Mouse (Mus musculus): ENCODE measurements around the gene Grik5. TPM values are rescaled to one million over a fixed set of nuclear protein-coding genes. Genes with fewer than 3 reads are reported as not detected.
"Not testable (repeated sequence)": the region's sequence is repeated elsewhere in the genome, so short reads cannot be mapped to it uniquely, and the experiment has no call there.

Gene Grik5
- polyA plus RNA-seq, 1 experiment from 2014 or later = 1.7 TPM

- no peak overlapping the region for H3K27ac ChIP-seq (replicated peaks)
- H3K4me2 ChIP-seq (replicated peaks; ENCODE audit: low read depth) = no peak overlapping the region
- no peaks in the 10 kb centered on the region for H3K27me3 ChIP-seq (ENCODE audit: control insufficient read depth, insufficient read depth, low read length)
- no peak for DNase-seq (ENCODE audit: low spot score)
- H3K9ac ChIP-seq (ENCODE audit: low read length) = no peak overlapping the region
- no peak overlapping the region for H3K4me3 ChIP-seq (ENCODE audit: low read depth, low read length)
- H3K9me3 ChIP-seq (ENCODE audit: control insufficient read depth, low read length) = no peaks in the 10 kb centered on the region
- ATAC-seq (ENCODE audit: low FRiP score, low TSS enrichment) = no peak
- 0 out of 2 replicates have a peak, but pooled peaks cover 3% of the 10 kb centered on the region for H3K36me3 ChIP-seq (ENCODE audit: control insufficient read depth, insufficient read depth, low read length)
- no peaks in the 10 kb centered on the region for H3K4me1 ChIP-seq (replicated peaks; ENCODE audit: control insufficient read depth, insufficient read depth)
- WGBS = 66% methylated on average over 3 of the region's 3 CpGs
- TF ChIP-seq EP300 (optimal IDR thresholded peaks at IDR 0.05) (no peak), CTCF (IDR thresholded peaks at IDR 0.05; ENCODE audit: low read depth) (no peak)
Observed at GRCm38 (mm10) chr7:25052587-25052986, 19.6 kb downstream of the Grik5 start.

- no peaks in the 10 kb centered on the region for H3K9me3 ChIP-seq (ENCODE audit: control insufficient read depth, low read length)
- TF ChIP-seq EP300 (optimal IDR thresholded peaks at IDR 0.05) = no peak
- no peak for TF ChIP-seq CTCF (IDR thresholded peaks at IDR 0.05; ENCODE audit: low read depth)
- no peak overlapping the region for H3K4me2 ChIP-seq (replicated peaks; ENCODE audit: low read depth)
- no peak overlapping the region for H3K27ac ChIP-seq (replicated peaks)
- DNase-seq (ENCODE audit: low spot score) (no peak), ATAC-seq (ENCODE audit: low FRiP score, low TSS enrichment) (no peak)
- H3K36me3 ChIP-seq (ENCODE audit: control insufficient read depth, insufficient read depth, low read length) = peaks cover 7% of the 10 kb centered on the region; the same call in 1 of the 2 replicates
- H3K4me1 ChIP-seq (replicated peaks; ENCODE audit: control insufficient read depth, insufficient read depth) = no peaks in the 10 kb centered on the region
- no peak overlapping the region for H3K9ac ChIP-seq (ENCODE audit: low read length)
- no peaks in the 10 kb centered on the region for H3K27me3 ChIP-seq (ENCODE audit: control insufficient read depth, insufficient read depth, low read length)
- H3K4me3 ChIP-seq (ENCODE audit: low read depth, low read length) = no peak overlapping the region
- 84% methylated on average over 16 of the region's 16 CpGs for WGBS
Observed at GRCm38 (mm10) chr7:25049295-25049930, 22.7 kb downstream of the Grik5 start.

DNA sequence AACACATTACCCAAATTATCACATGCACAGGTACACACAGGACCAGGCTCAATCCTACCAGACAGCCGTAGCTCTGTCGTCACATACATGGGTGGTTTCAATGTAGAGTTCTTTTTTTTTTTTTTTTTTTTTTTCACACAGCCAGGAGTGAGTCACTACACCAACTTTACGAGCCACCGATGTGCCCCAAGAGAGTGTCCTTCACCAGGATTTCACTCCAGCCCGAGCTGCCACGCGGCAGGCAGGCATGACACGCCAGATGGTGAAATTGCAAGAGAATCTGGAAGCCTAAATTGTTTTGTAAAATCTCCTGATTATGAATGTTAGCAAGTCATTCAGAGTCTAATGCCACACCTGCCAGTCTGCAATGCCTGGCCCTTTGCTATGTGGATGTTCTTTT is 24.8 kb downstream of the Grik5 start:
- Histone ChIP-seq H3K9ac (ENCODE audit: low read length) (no peak overlapping the region), H3K4me3 (ENCODE audit: low read depth, low read length) (no peak overlapping the region), H3K9me3 (ENCODE audit: control insufficient read depth, low read length) (no peaks in the 10 kb centered on the region), H3K36me3 (ENCODE audit: control insufficient read depth, insufficient read depth, low read length) (peaks cover 12% of the 10 kb centered on the region; the same call in 1 of the 2 replicates), H3K4me2 (replicated peaks; ENCODE audit: low read depth) (no peak overlapping the region), H3K27ac (replicated peaks) (no peak overlapping the region), H3K4me1 (replicated peaks; ENCODE audit: control insufficient read depth, insufficient read depth) (no peaks in the 10 kb centered on the region), H3K27me3 (ENCODE audit: control insufficient read depth, insufficient read depth, low read length) (no peaks in the 10 kb centered on the region)
- WGBS = 90% methylated on average over 8 of the region's 8 CpGs
- DNase-seq (ENCODE audit: low spot score) (no peak), ATAC-seq (ENCODE audit: low FRiP score, low TSS enrichment) (no peak)
- TF ChIP-seq CTCF (IDR thresholded peaks at IDR 0.05; ENCODE audit: low read depth) (no peak), EP300 (optimal IDR thresholded peaks at IDR 0.05) (no peak)

- not testable (repeated sequence) for H3K9me3 ChIP-seq (ENCODE audit: control insufficient read depth, low read length); ATAC-seq (ENCODE audit: low FRiP score, low TSS enrichment); H3K4me1 ChIP-seq (replicated peaks; ENCODE audit: control insufficient read depth, insufficient read depth); H3K9ac ChIP-seq (ENCODE audit: low read length); H3K4me3 ChIP-seq (ENCODE audit: low read depth, low read length); H3K4me2 ChIP-seq (replicated peaks; ENCODE audit: low read depth); DNase-seq (ENCODE audit: low spot score); H3K27ac ChIP-seq (replicated peaks); H3K27me3 ChIP-seq (ENCODE audit: control insufficient read depth, insufficient read depth, low read length)
- 84% methylated on average over 7 of the region's 7 CpGs for WGBS
- H3K36me3 ChIP-seq (ENCODE audit: control insufficient read depth, insufficient read depth, low read length) = peaks cover 12% of the 10 kb centered on the region; the same call in 1 of the 2 replicates
Observed at GRCm38 (mm10) chr7:25044599-25044998, 27.5 kb downstream of the Grik5 start.

GRCm38 (mm10) chr7:25041921-25042320 is 30.2 kb downstream of the Grik5 start:
- DNase-seq (ENCODE audit: low spot score) = no peak
- no peak overlapping the region for H3K4me3 ChIP-seq (ENCODE audit: low read depth, low read length)
- TF ChIP-seq EP300 (optimal IDR thresholded peaks at IDR 0.05) (no peak), CTCF (IDR thresholded peaks at IDR 0.05; ENCODE audit: low read depth) (no peak)
- no peak overlapping the region for H3K4me2 ChIP-seq (replicated peaks; ENCODE audit: low read depth)
- peaks cover 10% of the 10 kb centered on the region; the same call in 1 of the 2 replicates for H3K36me3 ChIP-seq (ENCODE audit: control insufficient read depth, insufficient read depth, low read length)
- H3K27me3 ChIP-seq (ENCODE audit: control insufficient read depth, insufficient read depth, low read length) = no peaks in the 10 kb centered on the region
- 89% methylated on average over 12 of the region's 12 CpGs for WGBS
- no peak overlapping the region for H3K27ac ChIP-seq (replicated peaks)
- H3K4me1 ChIP-seq (replicated peaks; ENCODE audit: control insufficient read depth, insufficient read depth) = no peaks in the 10 kb centered on the region
- no peaks in the 10 kb centered on the region for H3K9me3 ChIP-seq (ENCODE audit: control insufficient read depth, low read length)
- no peak for ATAC-seq (ENCODE audit: low FRiP score, low TSS enrichment)
- H3K9ac ChIP-seq (ENCODE audit: low read length) = no peak overlapping the region

- H3K4me2 ChIP-seq (replicated peaks; ENCODE audit: low read depth) = no peak overlapping the region
- H3K4me1 ChIP-seq (replicated peaks; ENCODE audit: control insufficient read depth, insufficient read depth) = no peaks in the 10 kb centered on the region
- no peak overlapping the region for H3K9ac ChIP-seq (ENCODE audit: low read length)
- ATAC-seq (ENCODE audit: low FRiP score, low TSS enrichment) = no peak
- H3K27ac ChIP-seq (replicated peaks) = no peak overlapping the region
- peaks cover 3% of the 10 kb centered on the region; the same call in 1 of the 2 replicates for H3K36me3 ChIP-seq (ENCODE audit: control insufficient read depth, insufficient read depth, low read length)
- peak; percentile 76 for DNase-seq (ENCODE audit: low spot score)
- H3K9me3 ChIP-seq (ENCODE audit: control insufficient read depth, low read length) = no peaks in the 10 kb centered on the region
- no peak overlapping the region for H3K4me3 ChIP-seq (ENCODE audit: low read depth, low read length)
- no peak for TF ChIP-seq EP300 (optimal IDR thresholded peaks at IDR 0.05)
- peak; percentile 86 for TF ChIP-seq CTCF (IDR thresholded peaks at IDR 0.05; ENCODE audit: low read depth)
- WGBS = 50% methylated on average over 7 of the region's 7 CpGs
- H3K27me3 ChIP-seq (ENCODE audit: control insufficient read depth, insufficient read depth, low read length) = no peaks in the 10 kb centered on the region
Observed at GRCm38 (mm10) chr7:25035916-25036315, 36.2 kb downstream of the Grik5 start.
